Mouse (Mus musculus): Measurements from ENCODE around the gene Kirrel.

Kirrel gene

DNA sequence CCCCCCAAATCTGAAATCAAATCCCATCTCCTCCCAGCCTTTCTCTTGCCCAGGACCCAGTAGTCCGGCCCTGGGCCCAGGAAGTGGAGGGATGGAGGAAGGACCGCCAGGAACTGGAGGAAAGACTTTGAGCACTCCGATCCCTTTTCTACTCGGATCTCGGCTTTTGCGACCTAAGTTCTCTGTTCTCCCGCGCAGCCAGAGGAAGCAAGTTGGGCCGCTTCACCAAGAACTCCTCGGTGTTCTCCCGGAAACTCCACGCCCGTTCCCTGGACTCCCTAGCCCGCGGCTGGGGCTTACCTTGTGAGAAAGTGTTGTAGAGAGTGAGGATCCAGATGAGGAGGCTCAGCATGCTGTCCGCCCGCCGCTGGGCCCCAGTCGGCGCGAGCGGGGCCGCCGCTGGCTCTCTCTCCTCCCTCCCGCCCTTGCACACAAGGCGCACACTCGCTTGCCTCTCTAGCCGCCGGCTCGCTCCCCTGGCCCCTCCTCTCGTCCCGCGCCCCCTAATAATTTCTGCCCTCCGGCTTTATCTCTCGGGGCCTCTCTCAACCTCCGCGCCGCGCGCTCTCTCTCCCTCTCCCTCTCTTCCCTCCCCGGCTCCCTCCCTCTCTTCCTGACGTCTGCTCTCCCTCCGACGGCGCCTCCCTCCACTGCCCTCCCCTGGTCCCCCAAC, at the start of gene Kirrel:
Gene Kirrel, minus strand, starts transcription at position 652 of the 673 bp plus-strand sequence.
- no peak for DNase-seq (ENCODE audit: low read depth, low spot score)
- no peaks in the 10 kb centered on the region for H3K36me3 ChIP-seq (ENCODE audit: control insufficient read depth, insufficient read depth, low read length, poor library complexity, severe bottlenecking)
- H3K27me3 ChIP-seq (ENCODE audit: control insufficient read depth, insufficient read depth, low read length, poor library complexity, severe bottlenecking), result no peaks in the 10 kb centered on the region; the same call in 1 of the 2 replicates

DNA sequence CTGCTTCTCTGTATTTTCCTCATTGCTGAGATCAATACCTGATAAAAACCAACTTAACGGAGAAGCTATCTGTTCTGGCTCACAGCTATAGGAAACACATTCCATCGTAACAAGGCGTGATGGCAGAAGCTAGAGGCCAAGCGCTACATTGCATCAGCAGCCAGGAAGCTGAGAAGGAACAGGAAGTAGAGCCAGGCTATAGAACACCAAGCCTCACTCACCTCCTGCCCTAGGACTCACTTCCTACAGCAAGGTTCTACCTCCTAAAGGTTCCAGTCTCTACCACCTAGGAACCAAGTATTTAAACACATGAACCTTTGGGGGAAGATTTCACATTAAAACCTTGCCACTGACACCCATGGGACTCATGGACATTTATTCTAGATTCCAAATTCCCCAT, 49.1 kb upstream of the Kirrel start:
- H3K27me3 ChIP-seq (ENCODE audit: control insufficient read depth, insufficient read depth, low read length, poor library complexity, severe bottlenecking), result no peaks in the 10 kb centered on the region
- no peak for DNase-seq (ENCODE audit: low read depth, low spot score)
- no peaks in the 10 kb centered on the region for H3K36me3 ChIP-seq (ENCODE audit: control insufficient read depth, insufficient read depth, low read length, poor library complexity, severe bottlenecking)

DNA sequence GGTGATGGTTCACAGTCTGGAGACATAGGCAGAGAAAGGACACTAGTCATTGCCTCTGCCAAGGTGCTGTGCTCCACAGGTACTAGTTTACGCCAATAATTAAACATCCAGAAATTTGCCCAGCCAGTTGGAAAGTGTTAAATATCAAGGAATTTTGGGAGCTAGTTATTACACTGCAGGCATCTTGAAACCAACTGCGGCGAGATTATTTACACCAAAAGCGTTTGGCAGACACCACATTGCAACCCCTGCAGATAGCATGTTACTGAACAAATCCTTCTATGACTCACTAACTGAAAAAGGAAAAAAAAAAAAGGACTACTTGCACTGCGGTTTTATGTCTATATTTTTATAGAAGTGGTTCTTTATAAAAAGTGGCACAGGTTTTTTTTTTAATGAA, 47.8 kb upstream of the Kirrel start:
- DNase-seq (ENCODE audit: low read depth, low spot score), result no peak
- H3K27me3 ChIP-seq (ENCODE audit: control insufficient read depth, insufficient read depth, low read length, poor library complexity, severe bottlenecking), result no peaks in the 10 kb centered on the region
- H3K36me3 ChIP-seq (ENCODE audit: control insufficient read depth, insufficient read depth, low read length, poor library complexity, severe bottlenecking), result no peaks in the 10 kb centered on the region

- DNase-seq (ENCODE audit: low read depth, low spot score), result no peak
- Histone ChIP-seq H3K27me3 (ENCODE audit: control insufficient read depth, insufficient read depth, low read length, poor library complexity, severe bottlenecking) (no peaks in the 10 kb centered on the region), H3K36me3 (ENCODE audit: control insufficient read depth, insufficient read depth, low read length, poor library complexity, severe bottlenecking) (no peaks in the 10 kb centered on the region)
Observed at GRCm38 (mm10) chr3:87215176-87215575, 40.6 kb upstream of the Kirrel start.

DNA sequence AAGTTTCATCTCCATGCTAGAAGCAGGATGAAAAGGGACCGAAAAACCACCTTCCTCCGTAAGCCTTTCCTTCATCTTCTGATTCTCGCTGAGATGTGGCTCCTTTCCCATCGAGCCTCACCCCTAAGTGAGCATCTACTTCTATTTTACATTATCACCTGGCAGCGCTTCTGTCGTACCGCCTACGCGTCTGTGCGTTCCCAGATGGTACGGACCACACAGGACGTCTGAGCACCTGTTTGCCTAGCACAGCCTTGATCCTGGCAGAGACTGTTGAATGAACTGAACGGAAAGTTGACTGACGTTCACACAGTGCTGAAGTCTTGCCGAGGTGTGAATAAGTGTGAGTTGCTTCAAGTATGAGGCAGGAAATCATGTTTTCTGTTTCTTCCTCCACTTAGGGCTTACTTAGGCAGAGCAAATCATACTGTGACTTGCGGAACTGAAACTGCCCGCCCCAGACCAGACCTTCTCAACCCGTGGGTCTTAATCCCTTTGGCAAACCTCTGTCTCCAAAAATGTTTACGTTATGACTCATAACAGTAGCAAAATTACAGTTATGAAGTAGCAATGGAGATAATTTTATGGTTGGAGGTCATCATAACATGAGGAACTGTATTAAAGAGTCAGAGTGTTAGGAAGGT, 39.8 kb upstream of the Kirrel start:
- DNase-seq (ENCODE audit: low read depth, low spot score), result peak; percentile 3
- no peaks in the 10 kb centered on the region for H3K27me3 ChIP-seq (ENCODE audit: control insufficient read depth, insufficient read depth, low read length, poor library complexity, severe bottlenecking)
- H3K36me3 ChIP-seq (ENCODE audit: control insufficient read depth, insufficient read depth, low read length, poor library complexity, severe bottlenecking), result no peaks in the 10 kb centered on the region

DNA sequence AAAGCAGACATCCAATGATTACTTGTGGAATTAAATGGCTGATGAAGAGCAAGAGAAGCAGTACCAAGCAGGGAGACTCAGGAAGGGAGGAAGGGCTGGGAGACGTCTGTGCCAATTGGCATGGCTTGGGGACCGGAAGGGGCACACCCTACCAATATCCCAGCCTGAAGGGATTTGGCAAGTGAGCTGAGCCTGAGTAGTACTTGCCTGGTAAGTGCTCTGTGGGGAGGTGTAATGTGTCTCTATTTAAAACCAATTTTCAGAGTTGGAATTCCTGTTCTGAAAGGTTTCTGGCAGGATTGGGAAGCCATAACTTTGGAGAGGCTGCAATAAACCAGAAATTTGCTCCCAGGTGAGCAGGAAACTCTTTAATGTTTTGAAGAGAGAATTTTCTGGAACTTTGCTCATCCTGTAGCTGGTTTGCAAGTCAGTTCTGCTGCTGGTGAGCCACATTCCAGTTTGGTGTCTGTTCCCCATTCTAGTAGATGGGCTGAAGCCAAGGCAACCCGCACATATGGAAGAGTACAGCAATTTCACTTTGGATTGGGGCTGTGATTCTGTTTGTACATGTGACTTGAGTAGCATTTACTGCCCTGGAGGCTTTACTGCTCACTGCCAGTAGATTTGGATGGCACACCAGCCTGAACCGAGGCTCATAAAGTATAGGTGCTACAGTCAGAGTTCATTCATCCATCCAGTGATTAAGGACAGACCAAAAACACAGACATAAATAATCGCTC, 32.0 kb upstream of the Kirrel start:
- H3K36me3 ChIP-seq (ENCODE audit: control insufficient read depth, insufficient read depth, low read length, poor library complexity, severe bottlenecking), result no peaks in the 10 kb centered on the region
- no peak for DNase-seq (ENCODE audit: low read depth, low spot score)
- H3K27me3 ChIP-seq (ENCODE audit: control insufficient read depth, insufficient read depth, low read length, poor library complexity, severe bottlenecking), result no peaks in the 10 kb centered on the region

DNA sequence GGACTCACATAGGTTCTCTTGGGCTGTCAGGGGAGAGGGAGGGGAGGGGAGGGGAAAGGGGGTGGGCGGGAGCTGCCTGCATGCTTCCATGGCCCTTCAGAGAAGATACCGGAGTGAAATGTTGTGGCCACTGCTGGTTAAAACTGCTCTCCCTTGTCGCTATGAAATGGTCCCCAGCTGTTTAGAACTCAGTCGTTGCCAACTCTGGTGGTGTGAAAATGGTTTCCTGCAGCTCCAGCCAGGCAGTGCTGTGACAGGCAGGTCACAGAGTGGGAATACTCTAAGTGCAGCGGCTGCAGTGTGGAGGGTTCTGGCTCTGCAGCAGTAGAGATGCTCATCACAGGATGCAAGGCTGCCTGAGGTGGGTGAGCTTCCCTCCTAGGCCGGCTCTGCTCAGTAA, 22.1 kb upstream of the Kirrel start:
- Histone ChIP-seq H3K36me3 (ENCODE audit: control insufficient read depth, insufficient read depth, low read length, poor library complexity, severe bottlenecking) (no peaks in the 10 kb centered on the region), H3K27me3 (ENCODE audit: control insufficient read depth, insufficient read depth, low read length, poor library complexity, severe bottlenecking) (no peaks in the 10 kb centered on the region; the same call in 1 of the 2 replicates)
- no peak for DNase-seq (ENCODE audit: low read depth, low spot score)

DNA sequence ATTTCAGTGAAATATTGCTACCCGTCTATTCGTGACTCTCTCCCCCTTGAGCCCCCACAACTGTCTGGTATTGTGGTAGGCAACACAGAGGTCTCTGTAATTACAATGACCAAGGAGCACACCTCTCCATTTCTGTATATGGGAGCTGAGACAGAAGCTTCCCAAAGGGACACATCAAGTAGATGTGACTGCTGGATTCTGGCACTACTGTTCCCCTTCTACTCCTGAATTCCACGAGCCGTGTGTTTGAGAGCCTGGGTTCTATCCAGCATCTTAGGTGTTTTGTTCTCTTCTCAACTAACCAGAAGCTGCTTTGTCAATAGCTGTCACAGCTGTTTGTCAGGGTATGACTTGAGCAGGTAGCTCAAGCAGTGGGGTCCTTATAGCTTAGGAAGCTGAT, 20.5 kb upstream of the Kirrel start:
- Histone ChIP-seq H3K36me3 (ENCODE audit: control insufficient read depth, insufficient read depth, low read length, poor library complexity, severe bottlenecking) (no peaks in the 10 kb centered on the region), H3K27me3 (ENCODE audit: control insufficient read depth, insufficient read depth, low read length, poor library complexity, severe bottlenecking) (no peaks in the 10 kb centered on the region; the same call in 1 of the 2 replicates)
- no peak for DNase-seq (ENCODE audit: low read depth, low spot score)

DNA sequence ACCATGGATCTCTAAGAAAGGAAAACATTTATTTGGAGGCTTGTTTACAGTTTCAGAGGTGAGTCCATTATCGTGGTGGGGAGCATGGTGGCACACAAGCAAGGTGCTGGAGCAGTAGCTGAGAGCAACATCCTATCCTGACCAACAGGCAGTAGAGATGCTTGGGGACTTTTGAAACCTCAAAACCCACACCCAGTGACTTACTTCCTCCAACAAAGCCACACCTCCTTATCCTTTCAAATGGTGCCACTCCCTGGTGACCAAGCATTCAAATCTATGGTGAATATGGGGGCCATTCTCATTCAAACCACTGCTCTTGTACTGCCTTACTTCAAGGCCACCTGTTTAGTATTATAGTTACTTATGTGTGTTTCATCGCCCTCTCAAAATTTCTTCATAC, 20.0 kb upstream of the Kirrel start:
- H3K27me3 ChIP-seq (ENCODE audit: control insufficient read depth, insufficient read depth, low read length, poor library complexity, severe bottlenecking), result no peaks in the 10 kb centered on the region; the same call in 1 of the 2 replicates
- no peaks in the 10 kb centered on the region for H3K36me3 ChIP-seq (ENCODE audit: control insufficient read depth, insufficient read depth, low read length, poor library complexity, severe bottlenecking)
- DNase-seq (ENCODE audit: low read depth, low spot score), result no peak

GRCm38 (mm10) chr3:87193756-87194155, 19.2 kb upstream of the Kirrel start:
- H3K27me3 ChIP-seq (ENCODE audit: control insufficient read depth, insufficient read depth, low read length, poor library complexity, severe bottlenecking), result no peaks in the 10 kb centered on the region; the same call in 1 of the 2 replicates
- no peaks in the 10 kb centered on the region for H3K36me3 ChIP-seq (ENCODE audit: control insufficient read depth, insufficient read depth, low read length, poor library complexity, severe bottlenecking)
- DNase-seq (ENCODE audit: low read depth, low spot score), result no peak

DNA sequence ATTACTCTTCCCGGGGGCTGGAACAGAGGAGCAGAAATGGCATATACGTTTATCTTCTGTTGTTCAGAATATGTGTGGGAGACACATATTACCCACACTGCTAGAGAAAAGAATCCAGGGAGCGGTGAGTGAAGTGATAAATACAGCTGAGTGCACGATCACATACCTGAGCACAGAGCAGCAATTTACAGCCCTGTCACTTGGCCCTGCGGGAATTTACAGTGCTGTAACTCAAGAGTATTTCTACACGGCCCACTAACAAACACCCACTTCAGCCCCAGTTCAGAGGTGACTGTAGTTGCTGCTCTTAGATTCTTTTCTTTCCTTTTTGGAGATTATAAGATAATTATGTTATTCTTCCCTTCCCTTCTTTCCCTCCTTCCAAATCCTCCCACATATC, 18.8 kb upstream of the Kirrel start:
- no peaks in the 10 kb centered on the region; the same call in 1 of the 2 replicates for H3K27me3 ChIP-seq (ENCODE audit: control insufficient read depth, insufficient read depth, low read length, poor library complexity, severe bottlenecking)
- no peak for DNase-seq (ENCODE audit: low read depth, low spot score)
- no peaks in the 10 kb centered on the region for H3K36me3 ChIP-seq (ENCODE audit: control insufficient read depth, insufficient read depth, low read length, poor library complexity, severe bottlenecking)

DNA sequence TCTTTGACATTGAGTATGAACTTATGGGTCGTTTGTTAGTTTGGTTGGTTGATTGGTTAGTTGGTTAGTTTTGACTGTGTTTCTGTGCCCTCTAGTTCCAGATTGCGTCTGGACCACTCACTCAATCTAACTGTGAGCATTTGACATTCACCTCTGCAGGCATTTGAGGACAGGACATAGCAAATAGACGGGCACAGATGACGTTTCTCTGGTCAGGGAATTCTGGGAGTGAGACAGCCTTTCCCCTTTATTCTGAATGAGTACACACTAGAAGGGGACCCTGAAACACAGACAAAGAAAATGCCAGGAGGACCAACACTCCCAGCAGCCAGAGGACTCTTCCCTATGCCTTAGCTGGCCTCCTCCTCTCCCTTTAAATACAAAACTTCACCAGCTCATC, 2.1 kb upstream of the Kirrel start:
- Histone ChIP-seq H3K36me3 (ENCODE audit: control insufficient read depth, insufficient read depth, low read length, poor library complexity, severe bottlenecking) (no peaks in the 10 kb centered on the region), H3K27me3 (ENCODE audit: control insufficient read depth, insufficient read depth, low read length, poor library complexity, severe bottlenecking) (no peaks in the 10 kb centered on the region; the same call in 1 of the 2 replicates)
- DNase-seq (ENCODE audit: low read depth, low spot score), result no peak

DNA sequence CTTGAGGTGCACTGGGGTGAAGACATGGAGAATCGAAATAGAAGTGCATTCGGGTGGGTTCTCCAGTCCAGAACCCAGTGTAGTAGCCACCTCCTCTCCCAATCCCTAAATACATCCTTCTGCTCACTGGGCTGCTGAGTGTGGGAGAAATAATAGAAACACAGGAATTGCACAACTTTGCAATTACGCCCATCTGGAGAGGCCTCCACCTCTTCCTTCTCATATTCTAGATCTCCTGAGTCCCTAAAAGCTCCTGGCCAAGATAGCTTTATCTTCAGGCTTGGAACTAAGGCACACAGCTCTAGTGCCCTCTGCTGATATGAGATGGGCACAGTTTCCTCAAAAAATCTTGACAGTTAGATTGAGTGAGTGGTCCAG, 880 bp upstream of the Kirrel start:
- no peaks in the 10 kb centered on the region for H3K36me3 ChIP-seq (ENCODE audit: control insufficient read depth, insufficient read depth, low read length, poor library complexity, severe bottlenecking)
- peak; percentile 9 for DNase-seq (ENCODE audit: low read depth, low spot score)
- no peaks in the 10 kb centered on the region; the same call in 1 of the 2 replicates for H3K27me3 ChIP-seq (ENCODE audit: control insufficient read depth, insufficient read depth, low read length, poor library complexity, severe bottlenecking)

- Histone ChIP-seq H3K36me3 (ENCODE audit: control insufficient read depth, insufficient read depth, low read length, poor library complexity, severe bottlenecking) (no peaks in the 10 kb centered on the region), H3K27me3 (ENCODE audit: control insufficient read depth, insufficient read depth, low read length, poor library complexity, severe bottlenecking) (no peaks in the 10 kb centered on the region; the same call in 1 of the 2 replicates)
- no peak for DNase-seq (ENCODE audit: low read depth, low spot score)
Observed at GRCm38 (mm10) chr3:87174769-87175437, 356 bp upstream of the Kirrel start.
